8 mouse cellular contexts compared by ENCODE assay signal in genomic region chr2:151701231-151702145, GRCm38 (mm10). TPM values are rescaled to one million over a fixed set of nuclear protein-coding genes. Genes with fewer than 3 reads are reported as not detected.
DNase-seq lines count a peak whose midpoint lies in the region; ATAC-seq lines count a peak whose summit lies in the region.

Gene Tmem74b, plus strand, starts transcription at chr2:151702008.

- no peaks in the 10 kb centered on the region for H3K9me3 ChIP-seq in lung, embryonic 16.5 days (ENCODE audit: control insufficient read depth, low read length)
- no peaks in the 10 kb centered on the region for H3K9me3 ChIP-seq in hindbrain, embryonic 11.5 days (ENCODE audit: control insufficient read depth, low read length)
- no peaks in the 10 kb centered on the region for H3K9me3 ChIP-seq in midbrain, embryonic 13.5 days

- H3K4me2 ChIP-seq in lung, embryonic 16.5 days (ENCODE audit: low read depth, low read length): peak within 1 kb of the TSS; percentile 100
- peak within 1 kb of the TSS; percentile 100 for H3K4me2 ChIP-seq in hindbrain, embryonic 11.5 days (replicated peaks; ENCODE audit: low read depth, low read length)
- peak within 1 kb of the TSS; percentile 94 for H3K4me2 ChIP-seq in midbrain, embryonic 13.5 days (replicated peaks)

- no peak for ATAC-seq in lung, embryonic 16.5 days (ENCODE audit: low read depth)
- peak; percentile 51 for ATAC-seq in hindbrain, embryonic 11.5 days (ENCODE audit: low FRiP score)
- no peak for ATAC-seq in midbrain, embryonic 13.5 days

- H3K27me3 ChIP-seq in lung, embryonic 16.5 days (ENCODE audit: control insufficient read depth, insufficient read depth, low read depth, low read length): peaks cover 26% of the 10 kb centered on the region
- peaks cover 10% of the 10 kb centered on the region; the same call in 1 of the 2 replicates for H3K27me3 ChIP-seq in hindbrain, embryonic 11.5 days (ENCODE audit: control insufficient read depth, insufficient read depth, low read length)
- peaks cover 23% of the 10 kb centered on the region for H3K27me3 ChIP-seq in midbrain, embryonic 13.5 days

- no peaks in the 10 kb centered on the region for H3K36me3 ChIP-seq in lung, embryonic 16.5 days (ENCODE audit: control insufficient read depth, insufficient read depth, low read length)
- no peaks in the 10 kb centered on the region for H3K36me3 ChIP-seq in hindbrain, embryonic 11.5 days (ENCODE audit: control insufficient read depth, insufficient read depth, low read length)
- peaks cover 9% of the 10 kb centered on the region for H3K36me3 ChIP-seq in midbrain, embryonic 13.5 days

- H3K4me1 ChIP-seq in lung, embryonic 16.5 days (replicated peaks; ENCODE audit: control insufficient read depth, insufficient read depth, low read length): peaks cover 9% of the 10 kb centered on the region
- H3K4me1 ChIP-seq in hindbrain, embryonic 11.5 days (replicated peaks; ENCODE audit: control insufficient read depth, insufficient read depth, low read length): no peaks in the 10 kb centered on the region
- peaks cover 24% of the 10 kb centered on the region for H3K4me1 ChIP-seq in midbrain, embryonic 13.5 days (replicated peaks)

- H3K27ac ChIP-seq in lung, embryonic 16.5 days (ENCODE audit: low read length): no peak within 1 kb of the TSS
- H3K27ac ChIP-seq in hindbrain, embryonic 11.5 days (ENCODE audit: low read depth, low read length): peak within 1 kb of the TSS; percentile 17; the same call in 1 of the 2 replicates
- peak within 1 kb of the TSS; percentile 74 for H3K27ac ChIP-seq in midbrain, embryonic 13.5 days

- WGBS in lung, embryonic 16.5 days: 5% methylated on average over 23 of the region's 25 CpGs
- whole genome bisulfite sequencing in hindbrain, embryonic 11.5 days: 4% methylated on average over 25 of the region's 25 CpGs
- WGBS in midbrain, embryonic 13.5 days: 3% methylated on average over 25 of the region's 25 CpGs

- H3K4me3 ChIP-seq in lung, embryonic 16.5 days (ENCODE audit: low read length): peak within 1 kb of the TSS; percentile 59
- peak within 1 kb of the TSS; percentile 53 for H3K4me3 ChIP-seq in hindbrain, embryonic 11.5 days (ENCODE audit: low read depth, low read length)
- peak within 1 kb of the TSS; percentile 86 for H3K4me3 ChIP-seq in midbrain, embryonic 13.5 days (replicated peaks)

- peak within 1 kb of the TSS; percentile 70 for H3K9ac ChIP-seq in lung, embryonic 16.5 days (ENCODE audit: low read length)
- peak within 1 kb of the TSS; percentile 84 for H3K9ac ChIP-seq in hindbrain, embryonic 11.5 days (ENCODE audit: low read depth, low read length)
- H3K9ac ChIP-seq in midbrain, embryonic 13.5 days (replicated peaks): peak within 1 kb of the TSS; percentile 95

- DNase-seq in cerebellum, adult 11-12 months: peak; percentile 34
- no peak for DNase-seq in cerebellum, postnatal 4 days (ENCODE audit: low spot score in 2 of 2)
- DNase-seq in lung, postnatal 25 days (ENCODE audit: low spot score): no peak
- no peak for DNase-seq in hindbrain, embryonic 11.5 days (ENCODE audit: low spot score)
- no peak for DNase-seq in urinary bladder, postnatal 10 days (ENCODE audit: low spot score)
- no peak for DNase-seq in frontal cortex, adult 2 months (ENCODE audit: extremely low spot score in 1 of 2, low spot score in 1 of 2)

RNA-seq across cellular contexts. Expression of gene Tmem74b, which starts in this region (rescaled TPM):
- polyA plus RNA-seq in lung, embryonic 16.5 days (2015; fragmentation: Nextera tagmentation; extraction: Ambion mirVana): 1.4 and 1.6 TPM in 2 replicates
- 4.3 and 5.2 TPM in 2 replicates for polyA plus RNA-seq in hindbrain, embryonic 11.5 days (2014; fragmentation: Nextera tagmentation; extraction: Ambion mirVana)
- 15.1 and 16.0 TPM in 2 replicates for polyA plus RNA-seq in midbrain, embryonic 13.5 days (2015; fragmentation: Nextera tagmentation; extraction: Ambion mirVana)
- polyA plus RNA-seq in frontal cortex, adult 2 months (2012; rRNA removed): 6.3 and 7.1 TPM in 2 replicates
